Mouse (Mus musculus) induced T-regulatory cell, adult 2 months (primary cell): ENCODE results near the gene Mfn1.

Experiments
- DNase-seq: peaks from one replicate; pipeline ENCODE4 v3.0.0-alpha.2; 2012; ENCODE audit warnings: low read depth

Gene Mfn1

DNA sequence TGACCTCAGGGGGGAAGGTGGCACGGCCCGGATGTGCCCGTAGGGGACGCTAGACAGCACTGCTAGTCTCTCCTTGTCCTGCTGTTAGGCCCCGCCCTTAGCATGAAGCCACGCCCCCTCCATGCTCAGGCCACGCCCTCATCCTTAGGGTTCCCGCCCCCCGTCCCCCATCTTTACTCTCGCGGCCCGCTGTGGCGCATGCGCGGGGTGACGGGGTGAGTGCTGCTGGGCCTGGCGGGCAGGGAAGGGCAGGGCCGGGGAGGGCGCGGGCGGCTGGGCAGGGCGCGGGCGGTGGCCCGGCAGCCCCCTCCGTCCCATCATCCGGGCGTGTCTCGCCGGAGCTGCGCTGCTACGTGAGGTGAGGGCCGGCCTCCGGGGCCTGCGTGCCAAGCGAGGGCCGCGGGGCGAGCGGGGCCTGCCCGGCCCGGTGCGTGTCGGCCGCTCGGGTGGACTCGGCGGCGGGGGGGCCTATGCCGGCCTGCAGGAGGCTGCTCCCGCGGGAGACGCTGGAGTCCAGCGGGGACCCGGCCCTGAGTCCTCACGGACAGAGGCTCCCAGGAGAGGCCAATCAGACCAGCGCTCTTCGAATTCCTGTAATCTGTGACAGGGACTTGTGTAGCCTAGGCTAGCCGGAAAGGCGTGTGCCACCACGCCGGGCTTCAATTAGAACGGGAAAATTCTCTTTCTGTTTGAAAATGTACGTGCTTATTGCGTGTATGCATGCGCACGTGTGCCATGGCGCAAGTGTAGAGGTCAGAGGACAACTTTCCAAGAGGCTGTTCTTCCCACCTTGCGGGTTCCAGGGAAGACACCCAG lies 18.7 kb upstream of the Mfn1 start:
- peak; percentile 98 for DNase-seq

DNA sequence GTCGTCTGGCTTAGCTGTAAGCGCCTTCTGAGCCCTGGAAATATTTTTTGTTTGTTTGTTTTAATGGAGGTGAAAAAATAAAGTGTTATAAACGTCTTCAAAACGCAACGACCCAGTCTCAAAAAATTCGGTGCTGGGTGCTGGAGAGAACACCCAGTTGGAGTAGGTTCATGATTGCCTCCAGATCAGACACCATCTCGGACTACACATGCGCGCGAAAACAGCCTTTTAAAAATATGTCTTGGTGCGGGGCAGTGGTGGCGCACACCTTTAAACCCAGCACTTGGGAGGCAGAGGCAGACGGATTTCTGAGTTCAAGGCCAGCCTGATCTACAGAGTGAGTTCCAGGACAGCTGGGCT lies 18.1 kb upstream of the Mfn1 start:
- DNase-seq: peak; percentile 58

DNA sequence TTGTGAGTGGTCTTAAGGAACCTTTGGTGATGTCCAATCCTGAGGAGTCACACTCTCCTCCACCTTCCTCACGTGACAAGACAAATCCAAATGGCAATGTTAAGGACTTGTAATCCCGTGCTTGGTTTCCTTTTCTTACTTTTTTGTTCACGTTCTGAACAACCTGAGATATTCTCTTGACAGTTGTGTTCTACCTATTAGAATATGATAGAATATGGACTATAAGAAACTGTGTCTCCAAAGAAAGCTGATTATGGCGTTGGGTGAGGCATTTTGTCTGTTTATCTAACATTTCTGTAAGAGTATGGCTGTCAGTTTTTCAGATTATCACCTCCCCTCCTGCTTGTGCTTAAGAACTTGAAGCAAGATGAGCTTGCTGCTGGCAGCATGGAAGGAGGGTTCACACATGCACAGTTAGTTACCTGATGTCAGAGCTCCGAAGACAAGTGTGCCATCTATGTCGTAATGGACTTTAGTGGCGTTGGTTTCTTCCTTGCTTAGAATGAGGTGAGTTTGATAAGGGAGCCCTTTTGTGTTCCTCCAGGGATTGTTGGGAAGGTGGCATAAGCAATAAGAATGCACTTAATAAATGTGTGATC lies 16.5 kb upstream of the Mfn1 start:
- no peak for DNase-seq

DNA sequence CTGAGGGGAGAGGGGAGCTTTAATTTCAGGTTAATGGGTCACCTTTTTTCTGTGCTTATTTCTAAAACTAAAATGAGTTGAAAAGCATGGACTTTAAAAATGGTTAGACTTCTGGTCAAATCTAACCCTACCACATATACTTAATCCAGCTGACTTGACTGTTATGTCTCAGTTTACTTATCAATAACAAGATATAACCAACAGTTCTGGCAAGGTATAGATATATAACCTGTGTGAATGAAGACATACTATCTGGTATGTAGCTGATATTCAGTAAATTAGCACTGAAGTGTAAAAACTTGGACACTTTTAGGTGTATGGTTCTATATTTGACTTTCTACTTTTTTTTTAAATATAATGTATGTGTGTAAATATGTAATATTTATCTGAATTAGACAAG lies 15.7 kb upstream of the Mfn1 start:
- DNase-seq: no peak

DNA sequence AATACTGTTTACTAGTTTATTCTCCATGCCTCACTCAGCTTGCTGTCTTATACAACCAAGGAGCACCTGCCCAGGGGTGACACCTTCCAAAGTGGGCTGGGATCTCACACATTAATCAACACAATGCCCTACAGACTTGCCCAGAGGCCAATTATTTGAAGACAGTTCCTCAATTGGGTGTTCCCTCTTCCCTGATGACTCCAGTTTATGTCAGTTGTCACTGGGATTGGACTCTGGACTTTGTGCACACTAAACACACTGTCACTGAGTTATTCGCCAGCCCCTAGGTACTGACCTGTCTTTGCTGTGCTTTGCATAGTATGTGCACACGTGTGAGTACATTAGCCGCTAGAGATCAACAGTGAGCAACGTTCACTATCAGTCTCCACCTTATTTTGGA lies 2.1 kb upstream of the Mfn1 start:
- no peak for DNase-seq

DNA sequence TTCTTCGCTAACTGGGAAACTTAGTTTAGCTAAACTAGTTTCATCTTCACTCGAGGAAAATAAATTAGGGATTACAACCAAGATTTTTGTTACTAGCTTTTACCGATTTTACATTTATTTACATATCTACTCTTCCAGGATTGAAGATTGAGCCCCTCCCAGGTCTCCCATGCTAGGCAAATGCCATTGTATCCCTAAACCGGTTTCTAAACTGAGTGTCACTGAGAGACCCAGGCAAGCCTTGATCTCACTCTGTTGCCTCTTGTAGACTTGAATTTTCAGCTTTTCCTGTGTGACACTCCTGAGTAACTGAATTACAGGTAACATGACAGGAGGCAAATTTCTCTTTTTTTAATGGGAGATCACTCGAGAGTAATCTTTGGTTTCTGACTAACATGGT lies 776 bp downstream of the Mfn1 start:
- no peak for DNase-seq

DNA sequence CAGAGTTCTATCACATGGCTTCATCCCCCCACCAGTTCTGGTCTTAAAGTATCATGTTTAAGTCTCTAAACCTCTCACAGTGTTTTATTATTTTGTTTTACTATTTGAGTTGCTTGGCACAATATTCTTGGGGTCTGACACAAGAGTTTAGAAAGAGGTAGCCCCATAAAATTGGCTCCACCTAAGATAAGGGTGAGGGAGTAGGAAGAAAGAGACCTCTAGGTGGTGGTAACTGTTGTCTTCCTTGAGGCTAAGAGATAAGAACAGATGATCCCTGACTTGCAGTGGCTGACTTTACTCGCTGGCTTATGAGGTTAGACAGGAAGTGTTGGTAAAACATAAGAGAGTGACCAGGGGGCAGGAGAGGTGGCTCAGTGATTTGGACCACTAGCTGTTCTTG lies 6.4 kb downstream of the Mfn1 start:
- no peak for DNase-seq

DNA sequence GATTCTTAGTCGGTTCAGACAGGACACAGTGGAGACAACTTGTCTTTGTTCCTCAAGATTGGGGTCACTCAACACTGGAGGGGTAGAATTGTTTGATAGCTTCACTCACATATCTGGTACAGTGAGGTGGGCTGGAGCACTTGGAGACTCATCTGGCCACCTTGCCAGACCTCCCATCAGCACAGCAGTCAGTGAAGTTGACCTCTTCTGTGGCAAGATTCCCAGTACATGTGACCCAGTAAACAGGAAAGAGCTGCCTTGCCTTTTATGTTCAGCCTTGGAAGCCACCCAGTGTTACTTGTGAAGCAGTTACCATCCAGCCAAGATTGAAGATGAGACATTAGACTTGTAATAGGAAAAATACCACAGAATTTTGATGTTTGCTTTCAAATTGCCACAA lies 8.3 kb downstream of the Mfn1 start:
- no peak for DNase-seq

DNA sequence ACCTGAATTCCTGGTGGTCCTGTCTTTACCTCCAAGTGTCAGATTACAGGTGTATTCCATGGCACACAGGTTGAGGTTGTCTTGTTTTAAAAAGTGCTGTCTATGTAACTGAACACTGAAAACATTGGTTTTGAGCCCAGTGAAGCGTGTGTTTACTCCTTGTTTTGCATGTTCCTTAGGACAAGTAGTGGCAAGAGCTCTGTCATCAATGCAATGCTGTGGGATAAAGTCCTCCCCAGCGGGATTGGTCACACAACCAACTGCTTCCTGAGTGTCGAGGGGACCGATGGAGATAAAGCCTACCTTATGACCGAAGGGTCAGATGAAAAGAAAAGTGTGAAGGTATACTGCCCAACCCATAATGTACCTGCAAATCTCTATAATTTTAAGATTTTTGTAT lies 8.8 kb downstream of the Mfn1 start:
- no peak for DNase-seq

DNA sequence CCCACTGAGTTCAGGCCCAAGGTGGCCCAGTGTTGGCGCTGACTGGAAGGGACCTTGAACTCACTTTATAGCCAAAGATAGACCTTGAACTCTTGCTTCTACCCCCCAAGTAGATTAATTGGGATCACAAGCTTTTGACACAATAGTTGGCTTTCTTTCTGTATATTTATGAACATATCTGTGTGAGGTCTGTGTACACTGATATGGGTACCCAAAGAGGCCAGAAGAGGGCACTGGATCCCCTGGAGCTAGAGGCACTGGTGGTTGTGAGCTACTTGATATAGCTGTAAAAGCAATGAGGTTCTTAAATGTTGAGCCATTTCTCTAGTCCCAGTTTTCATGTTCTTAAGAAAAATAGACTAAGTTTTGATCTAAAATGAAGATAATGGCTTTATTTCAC lies 23.8 kb downstream of the Mfn1 start:
- peak; percentile 14 for DNase-seq

DNA sequence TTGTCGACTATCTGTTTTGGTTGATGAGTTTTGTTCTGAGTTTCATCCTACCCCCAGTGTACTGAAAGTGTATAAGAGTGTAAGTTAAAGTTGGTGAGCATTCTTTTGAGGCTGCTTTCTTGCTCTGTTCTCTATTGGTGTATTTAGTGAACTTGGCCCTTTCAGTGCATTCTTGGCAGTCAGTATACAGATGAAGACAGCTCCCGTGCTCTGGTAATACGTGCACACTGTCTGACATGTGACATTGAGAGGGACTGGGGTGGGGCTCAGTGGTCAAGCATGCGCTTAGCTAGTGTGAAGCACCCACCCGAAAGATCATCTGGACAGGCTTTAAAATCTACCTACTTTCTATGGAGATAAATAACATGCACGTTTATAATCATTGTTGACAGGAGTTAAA lies 34.1 kb downstream of the Mfn1 start:
- no peak for DNase-seq

DNA sequence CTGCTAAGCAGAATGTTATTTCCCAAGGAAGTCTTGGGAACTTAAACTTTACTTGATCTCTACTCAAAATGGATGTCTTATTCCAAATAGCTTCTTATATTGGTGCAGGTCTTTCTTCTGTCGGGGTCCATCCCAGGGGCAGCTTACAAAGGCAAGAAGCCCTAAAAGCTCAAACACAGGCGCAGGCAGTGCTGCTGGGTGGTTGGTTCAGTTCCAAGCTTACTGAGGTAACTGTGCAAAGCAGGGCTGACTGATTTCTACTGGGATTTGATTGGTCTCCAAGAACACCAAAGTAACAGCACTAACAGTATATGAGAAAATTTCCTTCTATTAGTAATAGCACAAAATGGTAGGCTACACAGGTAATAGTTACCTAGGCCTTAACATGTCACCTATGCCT lies 43.8 kb downstream of the Mfn1 start:
- no peak for DNase-seq

DNA sequence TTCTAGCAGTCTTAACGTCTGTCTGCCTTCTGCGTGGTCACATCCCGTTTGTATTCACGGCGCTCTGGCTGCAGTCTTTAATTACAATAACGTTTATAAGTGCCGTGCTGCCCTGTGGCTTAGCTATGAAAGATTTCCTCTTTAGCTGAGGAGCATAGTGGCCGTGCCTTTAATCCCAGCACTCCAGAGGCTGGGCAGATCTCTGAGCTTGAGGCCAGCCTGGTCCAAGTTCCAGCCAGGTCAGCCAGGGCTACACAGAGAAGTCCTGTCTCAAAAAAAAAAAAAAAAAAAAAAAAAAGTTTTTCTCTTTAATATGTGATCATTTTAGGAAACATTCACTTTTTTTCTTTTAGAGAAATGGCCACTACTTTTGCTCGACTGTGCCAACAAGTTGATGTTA lies 44.6 kb downstream of the Mfn1 start:
- DNase-seq: no peak

DNA sequence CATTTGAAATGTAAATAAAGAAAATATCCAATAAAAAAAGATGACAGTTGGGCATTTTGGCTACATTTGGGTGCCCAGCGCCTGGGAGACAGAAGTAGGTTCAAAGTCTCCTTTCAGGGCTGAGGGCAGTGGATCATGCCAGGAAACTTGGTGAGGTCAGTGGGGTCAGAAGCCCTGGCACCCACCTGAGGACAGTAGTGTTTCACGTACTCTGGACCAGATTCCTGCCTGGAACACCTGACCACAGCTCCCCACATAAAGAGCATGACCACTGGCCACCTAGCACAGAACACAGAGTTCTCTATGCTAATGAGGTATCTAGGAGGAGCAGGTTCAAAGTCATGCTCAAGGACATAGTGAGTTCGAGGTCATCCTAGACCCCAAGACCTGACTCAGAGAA lies 45.9 kb downstream of the Mfn1 start:
- no peak for DNase-seq

DNA sequence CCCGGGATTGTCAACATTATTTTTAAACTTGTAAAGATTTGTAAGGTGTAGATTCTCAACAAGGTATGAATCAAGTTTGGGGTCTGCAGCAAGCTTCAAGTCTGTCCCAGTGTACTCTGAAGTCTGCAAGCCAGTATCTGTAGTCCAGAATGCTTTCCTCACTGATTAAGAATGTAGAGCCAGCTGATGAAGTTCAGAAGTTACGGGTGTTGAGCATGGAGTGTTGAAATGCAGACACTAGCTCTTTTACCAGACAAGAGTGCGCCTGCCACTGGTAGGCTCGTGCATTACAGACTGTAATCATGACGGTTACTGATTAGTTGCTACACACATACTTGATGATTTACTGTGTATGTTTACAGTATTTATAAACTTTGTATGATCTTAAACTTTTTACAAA lies 49.5 kb downstream of the Mfn1 start:
- DNase-seq: no peak

DNA sequence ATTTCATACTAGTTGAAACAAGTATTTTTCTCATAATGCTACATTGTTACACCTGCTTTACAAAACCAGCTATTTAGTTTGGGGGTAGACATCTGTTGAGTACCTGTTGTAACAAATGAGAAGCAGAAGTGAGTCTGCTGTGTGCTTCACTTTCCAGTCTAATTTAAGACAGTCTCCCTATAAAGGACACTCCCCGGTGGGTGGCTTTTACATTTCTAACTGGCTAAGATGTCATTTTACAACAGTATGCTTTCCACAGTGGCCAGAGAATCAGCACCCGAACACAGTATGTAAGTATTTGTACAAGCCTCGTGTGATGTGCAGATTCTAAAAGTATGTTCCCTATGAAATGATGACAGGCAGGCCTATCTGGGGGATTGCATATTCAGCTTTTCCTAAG lies 51.5 kb downstream of the Mfn1 start:
- DNase-seq: no peak

DNA sequence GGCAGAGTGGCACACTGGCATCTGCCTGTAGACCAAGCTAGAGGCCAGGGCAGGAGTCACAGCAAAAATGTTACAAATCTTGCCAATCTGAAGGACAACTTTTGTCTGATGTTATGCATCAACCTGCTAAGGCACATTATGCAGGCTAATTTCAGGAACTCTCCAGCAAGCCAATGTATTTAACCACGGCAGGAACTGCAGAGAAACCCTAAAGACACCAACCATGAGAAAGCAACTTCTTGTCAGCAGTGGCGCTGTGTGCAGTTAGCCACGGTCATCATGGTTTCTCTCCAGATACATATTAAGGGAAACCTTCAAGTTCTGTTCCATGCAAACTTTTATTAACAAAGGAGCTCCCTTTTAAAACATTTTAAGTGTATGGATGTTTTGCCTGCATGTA lies 52.6 kb downstream of the Mfn1 start:
- no peak for DNase-seq

DNA sequence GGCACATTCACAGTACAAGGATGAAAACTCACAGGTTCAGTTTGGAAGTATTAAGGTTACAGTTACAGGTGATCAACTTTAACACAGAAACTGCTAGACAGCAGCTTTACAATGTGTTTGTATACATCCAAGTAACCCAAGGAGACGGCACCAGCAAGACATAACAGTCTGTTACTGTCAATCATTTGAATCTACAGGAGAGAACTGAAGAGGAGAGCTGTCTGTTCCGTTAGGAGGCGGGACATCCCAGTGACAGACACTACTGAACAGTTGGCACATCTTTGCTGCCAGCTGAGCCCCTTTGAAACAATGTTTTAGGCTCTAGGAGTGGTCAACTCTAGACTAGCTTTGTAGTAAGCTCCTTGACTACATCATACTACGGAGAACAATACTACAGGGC lies 54.2 kb downstream of the Mfn1 start:
- DNase-seq: no peak

DNA sequence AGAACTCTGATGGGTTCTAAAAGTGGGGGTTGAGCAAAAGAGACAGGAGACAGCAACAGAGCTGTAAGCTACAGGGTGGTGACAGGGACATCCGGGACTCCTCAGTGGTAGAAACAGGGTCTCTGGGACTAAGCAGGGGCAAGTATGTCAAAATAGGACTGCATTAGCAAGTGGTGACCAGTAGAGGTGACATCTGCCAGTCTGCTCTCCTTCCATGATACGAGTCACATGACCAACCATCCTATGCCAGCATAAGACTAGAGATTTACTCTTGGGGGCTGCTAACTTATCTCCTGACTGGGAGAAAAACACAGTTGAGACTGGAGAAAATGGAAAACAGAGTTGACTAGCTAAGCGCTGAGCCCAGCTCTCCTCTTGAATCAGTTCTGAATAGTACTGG lies 57.0 kb downstream of the Mfn1 start:
- DNase-seq: no peak

DNA sequence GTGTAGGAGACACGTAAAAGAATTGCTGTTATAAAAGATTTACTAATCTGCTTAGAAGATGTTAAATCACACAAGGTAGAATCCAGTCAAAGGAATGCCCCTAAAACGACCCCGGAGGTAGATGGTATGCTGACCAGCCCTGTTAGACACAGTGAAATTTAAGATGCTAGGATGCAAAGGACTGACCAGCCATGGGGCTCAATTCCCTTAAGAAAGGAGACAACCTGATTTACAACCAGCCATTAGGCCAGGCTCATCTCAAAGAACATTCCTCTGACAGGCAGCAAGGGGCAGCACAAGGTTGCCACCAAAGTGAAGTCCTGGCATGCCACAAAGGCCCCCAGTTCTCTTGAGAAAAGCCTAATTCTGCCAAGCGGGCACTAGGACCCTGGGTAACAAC lies 65.8 kb downstream of the Mfn1 start:
- no peak for DNase-seq

DNA sequence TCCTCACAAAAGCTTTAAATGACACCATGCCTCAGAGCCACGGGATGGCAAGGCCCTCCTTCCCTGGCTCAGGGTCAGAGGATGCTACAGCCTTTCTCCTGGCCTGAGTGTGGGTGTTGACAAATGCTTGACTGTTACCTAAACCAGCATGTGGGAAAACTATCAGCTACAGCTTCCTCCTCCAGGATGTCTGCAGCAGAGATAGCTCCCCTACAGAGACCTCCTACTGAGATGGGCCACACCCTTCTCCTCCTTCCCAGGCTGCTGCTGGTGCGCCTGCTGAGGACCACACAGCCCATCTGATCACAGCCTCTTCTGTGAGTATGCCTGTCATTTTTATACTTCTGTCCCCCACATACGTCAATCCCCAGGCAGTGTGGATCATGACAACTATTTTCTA lies 70.1 kb downstream of the Mfn1 start:
- no peak for DNase-seq

DNA sequence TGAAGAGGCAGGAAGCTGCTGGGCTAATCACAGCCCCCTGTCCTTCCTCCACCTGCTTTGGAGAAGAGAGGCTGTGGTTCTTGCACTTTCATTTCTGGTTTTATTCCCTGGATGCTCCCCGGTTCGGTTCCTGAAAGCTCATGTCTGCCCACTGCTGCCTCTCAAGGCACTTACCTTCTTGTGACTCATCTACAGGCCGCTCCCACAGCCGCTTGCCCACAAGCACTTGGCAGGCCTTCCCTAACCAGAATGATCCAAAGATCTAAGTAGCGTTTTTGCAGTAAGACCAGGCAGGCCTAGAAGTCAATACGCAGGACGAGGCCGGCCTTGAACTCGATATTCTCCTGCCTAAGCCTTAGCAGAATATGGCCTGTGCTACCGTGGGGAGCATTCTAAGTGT lies 71.8 kb downstream of the Mfn1 start:
- DNase-seq: no peak

DNA sequence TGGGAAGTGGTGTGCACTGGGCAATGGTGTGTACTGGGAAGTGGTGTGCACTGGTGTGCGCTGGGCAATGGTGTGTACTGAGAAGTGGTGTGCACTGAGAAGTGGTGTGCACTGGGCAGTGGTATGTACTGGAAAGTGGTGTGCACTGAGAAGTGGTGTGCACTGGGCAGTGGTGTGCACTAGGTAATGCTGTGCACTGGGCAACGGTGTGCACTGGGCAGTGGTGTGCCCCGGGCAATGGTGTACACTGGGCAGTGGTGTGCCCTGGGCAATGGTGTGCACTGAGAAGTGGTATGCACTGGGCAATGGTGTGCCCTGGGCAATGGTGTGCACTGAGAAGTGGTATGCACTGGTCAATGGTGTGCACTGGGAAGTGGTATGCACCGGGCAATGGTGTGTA lies 80.0 kb downstream of the Mfn1 start:
- no peak for DNase-seq

DNA sequence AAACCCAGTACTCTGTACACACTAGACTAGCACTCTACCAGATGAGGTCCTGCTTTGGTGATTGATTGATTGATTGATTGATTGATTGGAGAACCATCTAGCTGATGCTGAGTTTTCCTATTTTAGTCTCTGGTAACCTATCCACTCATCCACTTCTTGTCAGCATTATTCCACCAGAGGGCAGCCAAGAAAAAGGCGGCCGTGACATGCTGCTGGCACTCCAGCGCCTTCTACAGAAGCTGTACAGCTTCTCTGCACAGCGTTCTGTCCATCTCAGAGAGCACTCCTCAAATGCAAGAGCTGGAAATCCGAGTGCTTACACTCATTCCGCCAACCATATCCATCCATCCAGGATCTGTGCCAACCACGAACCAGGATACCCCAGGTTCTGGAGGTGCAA lies 81.3 kb downstream of the Mfn1 start:
- peak; percentile 30 for DNase-seq
